Mouse (Mus musculus) kidney, adult 2 months (tissue): ENCODE results near the gene Odc1. TPM values are rescaled to one million over a fixed set of nuclear protein-coding genes. Genes with fewer than 3 reads are reported as not detected.

Source experiments
- DNase-seq: peaks from one replicate; pipeline ENCODE4 v3.0.0; 2021
- H3K27ac ChIP-seq: fragments of 200-500 bp; 2 replicates; pipeline ENCODE4 v1.5.1; 2012; ENCODE audit warnings: low read depth, low read length, control low read depth, inconsistent platforms; ENCODE audit not compliant: insufficient read depth
- H3K27me3 ChIP-seq: fragments of 200-500 bp; replicated peaks from 2 replicates; pipeline ENCODE4 v1.6.1; 2012; ENCODE audit warnings: mild to moderate bottlenecking, moderate library complexity, low read length, inconsistent platforms; ENCODE audit not compliant: control insufficient read depth, insufficient read depth
- H3K36me3 ChIP-seq: fragments of 200-500 bp; 2 replicates; pipeline ENCODE4 v1.6.1; 2012; ENCODE audit warnings: mild to moderate bottlenecking, moderate library complexity, low read length, inconsistent platforms; ENCODE audit not compliant: control insufficient read depth, insufficient read depth
- H3K4me1 ChIP-seq: fragments of 200-500 bp; 2 replicates; pipeline ENCODE4 v1.6.1; 2011; ENCODE audit warnings: low read length; ENCODE audit not compliant: control insufficient read depth, insufficient read depth
- H3K4me3 ChIP-seq: fragments of 200-500 bp; 2 replicates; pipeline ENCODE4 v1.5.1; 2011; ENCODE audit warnings: mild to moderate bottlenecking, low read depth, low read length, control low read depth; ENCODE audit not compliant: insufficient read depth
- CTCF ChIP-seq: fragments of 200-500 bp; conservative IDR thresholded peaks from 2 replicates; pipeline ENCODE4 v1.5.1; 2011; ENCODE audit warnings: low read depth, mild to moderate bottlenecking, control low read depth, low read length, moderate library complexity, mixed read lengths; ENCODE audit not compliant: insufficient read depth, insufficient read length
- POLR2A ChIP-seq: fragments of 200-500 bp; IDR thresholded peaks from one replicate; pipeline ENCODE4 v1.6.1; 2011; ENCODE audit warnings: low read depth, low read length, control low read depth
- WGBS: fragments of 180-500 bp; shearing (Covaris S2); methylation state at CpG from one replicate; pipeline ENCODE4 v1.1.7; 2018; 5-methylcytosine and 5-hydroxymethylcytosine counted together
- polyA plus RNA-seq: library from polyadenylated mRNA; depleted of rRNA; stranded (reverse); fragments of >200 nt; gene quantifications from 2 replicates; pipeline ENCODE4 v1.2.3, GENCODE M21; 2012; rRNA removed

The Odc1 gene
- polyA plus RNA-seq, result 373 and 427 TPM in 2 replicates

DNA sequence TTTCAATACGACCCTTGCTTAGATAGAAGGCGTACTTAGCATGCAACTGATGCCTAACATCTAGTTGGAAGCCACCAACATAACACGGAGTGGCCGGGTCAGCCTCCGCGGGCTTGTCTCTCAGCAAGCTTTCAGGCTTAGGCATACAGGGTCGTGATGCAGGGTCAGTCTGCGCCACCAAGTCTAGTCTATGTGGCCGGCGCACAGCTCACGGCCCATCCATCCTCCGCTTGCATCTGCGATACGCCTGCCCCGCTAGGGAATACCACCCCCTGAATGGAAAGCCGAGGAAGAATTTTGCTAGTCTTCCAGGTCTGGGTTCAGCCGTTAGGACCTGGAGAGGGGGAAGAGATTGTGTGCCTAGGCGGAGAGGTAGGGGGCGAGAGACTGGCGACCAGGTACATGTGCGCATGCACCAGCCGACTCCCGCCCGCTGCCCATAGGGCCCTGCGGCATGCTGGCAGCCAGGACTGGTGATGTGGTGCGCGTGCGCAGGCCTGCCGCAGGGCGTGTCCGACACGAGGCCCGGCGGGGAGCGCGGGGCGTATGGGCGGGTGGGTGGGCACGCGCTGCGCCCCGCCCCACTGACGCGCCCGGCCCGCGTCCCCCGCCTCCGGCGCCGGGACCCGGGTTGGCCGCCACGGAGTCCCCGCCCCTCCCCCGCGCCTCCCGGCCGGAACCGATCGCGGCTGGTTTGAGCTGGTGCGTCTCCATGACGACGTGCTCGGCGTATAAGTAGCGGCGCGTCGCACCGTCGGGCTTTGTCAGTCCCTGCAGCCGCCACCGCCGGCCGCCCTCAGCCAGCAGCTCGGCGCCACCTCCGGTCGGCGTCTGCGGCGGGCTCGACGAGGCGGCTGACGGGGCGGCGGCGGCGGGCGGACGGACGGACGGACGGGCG is at the start of gene Odc1:
TSS of gene Odc1 (plus strand) at position 586 of the 898 bp plus-strand sequence.
- DNase-seq, result peak; percentile 99
- WGBS, result under 1% methylated on average over 98 of the region's 98 CpGs
- 0 out of 2 replicates have a peak, but pooled peaks cover 1% of the 10 kb centered on the region for H3K36me3 ChIP-seq
- peak within 1 kb of the TSS; percentile 97 for H3K4me3 ChIP-seq
- H3K27ac ChIP-seq, result peak within 1 kb of the TSS; percentile 90
- TF ChIP-seq CTCF (0 out of 2 replicates have a peak, but pooled peaks have one; percentile 8), POLR2A (peak; percentile 91)
- peaks cover 3% of the 10 kb centered on the region; the same call in 1 of the 2 replicates for H3K4me1 ChIP-seq
- H3K27me3 ChIP-seq, result no peaks in the 10 kb centered on the region

DNA sequence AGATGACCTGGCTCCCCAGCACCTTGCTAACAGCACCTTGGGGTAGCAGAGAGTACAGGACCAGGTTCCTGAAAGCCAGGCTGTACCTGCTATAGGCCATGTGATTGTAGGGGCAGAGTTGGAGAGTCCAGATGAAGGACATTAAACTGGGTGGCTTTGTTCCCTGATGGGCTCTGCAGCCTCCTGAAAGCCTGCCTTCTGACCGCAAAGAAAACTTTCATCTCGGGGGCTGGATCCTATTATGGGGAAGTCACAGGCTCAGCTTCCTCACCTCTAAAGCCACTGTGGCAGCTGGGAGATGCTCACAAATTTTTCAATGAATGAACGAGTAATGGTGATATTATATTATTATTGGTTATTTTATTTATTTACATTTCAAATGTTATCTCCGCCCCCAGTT is 49.8 kb upstream of the Odc1 start:
- WGBS, result 81% methylated on average over 4 of the region's 4 CpGs
- Histone ChIP-seq H3K27ac (no peak overlapping the region), H3K27me3 (no peaks in the 10 kb centered on the region)

DNA sequence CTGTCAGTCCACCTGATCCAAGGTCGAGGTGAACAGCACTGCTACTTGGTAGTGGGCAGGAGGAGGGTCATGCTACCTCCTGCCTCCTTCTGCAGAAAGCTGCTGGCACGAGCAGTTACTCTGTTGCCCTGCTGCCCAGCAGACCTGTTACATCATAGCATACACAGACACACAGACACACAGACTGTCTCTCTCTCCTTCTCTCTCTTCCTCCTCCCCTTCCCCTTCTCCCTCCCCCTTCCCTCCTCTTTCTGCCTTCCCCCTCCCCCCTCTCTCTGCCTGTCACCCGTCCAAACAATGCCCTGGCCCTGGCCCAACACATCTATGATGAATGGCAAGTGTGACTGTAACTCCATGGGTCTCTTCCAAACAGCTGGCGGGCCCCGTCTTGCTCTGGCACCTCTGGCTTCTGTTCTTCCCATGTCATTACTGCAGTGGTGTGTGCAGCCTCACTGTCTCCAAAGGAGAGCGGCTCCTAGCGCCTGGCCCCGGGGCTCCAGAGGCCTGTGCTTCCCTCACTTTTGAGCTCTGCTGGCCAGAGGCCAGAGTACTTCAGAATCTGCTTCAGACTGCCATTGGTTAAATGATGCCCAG is 48.6 kb upstream of the Odc1 start:
- TF ChIP-seq CTCF, result no peak
- no peak for TF ChIP-seq POLR2A
- H3K36me3 ChIP-seq, result no peaks in the 10 kb centered on the region
- H3K27ac ChIP-seq, result no peak overlapping the region
- H3K4me1 ChIP-seq, result 0 out of 2 replicates have a peak, but pooled peaks cover 6% of the 10 kb centered on the region
- DNase-seq, result peak; percentile 67
- H3K27me3 ChIP-seq, result no peaks in the 10 kb centered on the region
- no peak overlapping the region for H3K4me3 ChIP-seq
- 8% methylated on average over 8 of the region's 8 CpGs for WGBS

More for the DNA sequence above, 49.8 kb upstream of the Odc1 start:
- Histone ChIP-seq H3K4me1 (0 out of 2 replicates have a peak, but pooled peaks cover 8% of the 10 kb centered on the region), H3K36me3 (no peaks in the 10 kb centered on the region), H3K4me3 (no peak overlapping the region)
- DNase-seq, result no peak
- no peak for TF ChIP-seq CTCF
- no peak for TF ChIP-seq POLR2A

DNA sequence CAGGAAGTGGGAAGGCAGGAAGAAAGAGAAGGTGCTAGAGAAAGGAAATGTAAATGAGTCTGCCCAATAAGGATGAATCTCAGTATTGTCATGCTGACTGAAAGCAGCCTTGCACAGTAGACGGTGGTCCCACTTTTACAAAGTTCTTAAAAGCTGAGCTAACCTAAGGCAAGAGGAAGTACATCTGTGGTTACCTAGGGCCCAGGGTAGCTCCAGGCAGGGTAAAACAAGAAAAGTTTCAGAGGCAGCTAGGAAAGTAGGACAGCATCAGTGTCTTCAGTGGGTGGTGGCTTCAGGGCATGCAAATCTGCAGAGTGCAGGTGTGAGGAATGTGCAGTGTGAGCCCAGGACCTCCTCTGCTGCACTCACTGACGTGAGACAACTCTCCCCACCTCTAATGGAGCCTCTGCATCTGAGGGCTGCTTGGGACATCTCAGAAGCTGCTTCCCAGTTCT is 38.9 kb upstream of the Odc1 start:
- H3K27ac ChIP-seq, result no peak overlapping the region
- WGBS, result 62% methylated on average over 2 of the region's 2 CpGs
- H3K4me1 ChIP-seq, result peaks cover 7% of the 10 kb centered on the region; the same call in 1 of the 2 replicates
- TF ChIP-seq CTCF (no peak), POLR2A (no peak)
- no peak for DNase-seq
- H3K4me3 ChIP-seq, result no peak overlapping the region
- H3K36me3 ChIP-seq, result no peaks in the 10 kb centered on the region
- no peaks in the 10 kb centered on the region for H3K27me3 ChIP-seq

DNA sequence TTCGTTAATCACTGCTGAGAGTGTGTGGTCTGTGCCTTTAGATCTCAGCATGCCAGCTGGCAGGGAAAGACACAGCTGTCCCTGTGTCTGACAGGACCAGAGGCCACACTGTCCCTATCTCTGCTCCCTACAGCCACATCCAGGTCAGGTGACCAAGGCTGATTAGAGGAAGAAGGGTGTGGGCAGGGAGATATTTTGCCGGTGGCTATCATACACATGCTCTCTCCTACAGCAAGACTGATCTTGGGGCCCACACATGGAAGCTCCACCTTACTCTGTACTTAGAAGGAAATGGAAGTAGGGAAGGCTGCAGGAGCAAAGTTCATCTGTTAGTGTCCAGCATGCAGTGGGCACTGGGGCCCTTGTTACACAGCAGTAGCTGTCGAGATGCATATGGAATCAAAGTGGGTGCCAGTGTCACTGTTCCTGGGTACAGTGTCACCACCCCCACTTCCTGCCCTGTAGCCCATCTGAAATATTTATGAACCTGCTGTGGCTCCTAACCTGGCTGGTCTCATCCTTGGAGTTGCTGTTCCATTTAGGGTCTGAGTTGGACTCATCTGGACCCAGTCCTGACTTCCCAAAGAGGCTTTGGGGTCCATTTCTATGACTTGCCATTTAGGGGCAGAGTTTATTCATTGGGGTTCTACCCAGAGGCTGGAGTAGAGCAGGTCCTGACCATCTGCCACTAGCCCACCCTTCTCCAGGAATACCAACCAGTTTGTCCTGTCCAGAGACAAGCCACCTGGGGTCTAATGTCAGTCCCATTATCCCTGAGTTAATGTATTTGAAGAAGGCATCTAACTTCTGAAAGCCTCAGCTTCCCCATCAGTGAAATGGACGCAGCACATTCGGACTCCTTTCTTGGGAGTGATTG is 38.2 kb upstream of the Odc1 start:
- Histone ChIP-seq H3K27ac (no peak overlapping the region), H3K36me3 (no peaks in the 10 kb centered on the region), H3K4me3 (no peak overlapping the region), H3K4me1 (peaks cover 7% of the 10 kb centered on the region; the same call in 1 of the 2 replicates), H3K27me3 (no peaks in the 10 kb centered on the region)
- DNase-seq, result no peak
- 46% methylated on average over 5 of the region's 5 CpGs for WGBS
- TF ChIP-seq CTCF, result no peak
- TF ChIP-seq POLR2A, result no peak

DNA sequence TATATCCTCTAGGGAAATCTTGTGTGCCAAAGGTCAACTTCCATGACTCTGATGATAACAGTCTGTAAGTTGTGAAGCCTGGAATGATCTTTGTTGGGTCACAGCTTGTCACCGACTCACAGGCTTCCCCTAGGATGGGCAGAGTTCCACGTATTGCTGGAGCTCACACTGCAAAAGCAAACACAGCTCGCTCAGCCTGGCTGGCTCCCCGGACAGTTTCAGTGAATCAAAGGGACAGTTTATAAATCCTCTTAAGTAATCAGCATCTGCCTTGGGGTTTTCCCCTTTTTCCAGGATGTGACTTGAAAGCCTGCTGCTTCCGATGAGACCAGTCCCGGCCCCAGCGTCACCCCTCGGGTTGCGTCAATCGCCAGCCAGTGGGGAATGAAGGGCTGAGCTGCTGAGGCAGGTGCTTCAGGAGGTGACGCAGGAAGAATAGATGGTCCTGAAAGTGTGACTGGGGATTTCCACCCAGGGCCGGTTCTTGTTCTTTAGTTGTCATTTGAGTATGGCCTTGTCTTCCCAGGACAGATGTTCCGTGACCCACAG is 37.5 kb upstream of the Odc1 start:
- no peak overlapping the region for H3K27ac ChIP-seq
- H3K4me3 ChIP-seq, result no peak overlapping the region
- H3K36me3 ChIP-seq, result no peaks in the 10 kb centered on the region
- TF ChIP-seq CTCF, result no peak
- no peak for TF ChIP-seq POLR2A
- H3K4me1 ChIP-seq, result peaks cover 7% of the 10 kb centered on the region; the same call in 1 of the 2 replicates
- 51% methylated on average over 13 of the region's 13 CpGs for WGBS
- no peaks in the 10 kb centered on the region for H3K27me3 ChIP-seq
- DNase-seq, result peak; percentile 55
